Mouse (Mus musculus) G1E (cell line): ENCODE measurements at regions not wholly inside any gene's neighbourhood (a gene's known extent, or its start where the extent isn't known, plus 50 kb on each side); places are given as distances from the start of the nearest gene placed in this dataset.

Source experiments
- CTCF ChIP-seq: IDR thresholded peaks from 2 replicates; pipeline ENCODE4 v1.5.1; 2012; ENCODE audit warnings: low read depth, low read length, inconsistent platforms, mixed read lengths
- GATA1 ChIP-seq: IDR thresholded peaks from 2 replicates; pipeline ENCODE4 v1.6.1; 2012; ENCODE audit warnings: borderline replicate concordance, low read length, inconsistent platforms, mixed read lengths
- GATA2 ChIP-seq: IDR thresholded peaks from 2 replicates; pipeline ENCODE4 v1.6.1; 2012; ENCODE audit warnings: low read depth, low read length, inconsistent platforms, borderline replicate concordance
- POLR2AphosphoS5 ChIP-seq: IDR thresholded peaks from 2 replicates; pipeline ENCODE4 v1.6.1; 2012; ENCODE audit warnings: low read depth, low read length, inconsistent platforms; ENCODE audit not compliant: insufficient replicate concordance
- TAL1 ChIP-seq: conservative IDR thresholded peaks from 2 replicates; pipeline ENCODE4 v1.6.1; 2012; ENCODE audit warnings: low read depth, low read length, inconsistent platforms, mixed read lengths

GRCm38 (mm10) chrX:77367351-77367750, 143.5 kb upstream of the Tbl1x start:
- TF ChIP-seq CTCF (no peak), TAL1 (no peak), GATA1 (no peak), POLR2AphosphoS5 (no peak), GATA2 (no peak)
